Mouse (Mus musculus): ENCODE results near the gene Gm5741. TPM values are rescaled to one million over a fixed set of nuclear protein-coding genes. Genes with fewer than 3 reads are reported as not detected.
A peak's percentile ranks its signal among the peaks of the same experiment; 100 is the strongest.

Gene Gm5741
- polyA plus RNA-seq, 1 experiment: not detected

DNA sequence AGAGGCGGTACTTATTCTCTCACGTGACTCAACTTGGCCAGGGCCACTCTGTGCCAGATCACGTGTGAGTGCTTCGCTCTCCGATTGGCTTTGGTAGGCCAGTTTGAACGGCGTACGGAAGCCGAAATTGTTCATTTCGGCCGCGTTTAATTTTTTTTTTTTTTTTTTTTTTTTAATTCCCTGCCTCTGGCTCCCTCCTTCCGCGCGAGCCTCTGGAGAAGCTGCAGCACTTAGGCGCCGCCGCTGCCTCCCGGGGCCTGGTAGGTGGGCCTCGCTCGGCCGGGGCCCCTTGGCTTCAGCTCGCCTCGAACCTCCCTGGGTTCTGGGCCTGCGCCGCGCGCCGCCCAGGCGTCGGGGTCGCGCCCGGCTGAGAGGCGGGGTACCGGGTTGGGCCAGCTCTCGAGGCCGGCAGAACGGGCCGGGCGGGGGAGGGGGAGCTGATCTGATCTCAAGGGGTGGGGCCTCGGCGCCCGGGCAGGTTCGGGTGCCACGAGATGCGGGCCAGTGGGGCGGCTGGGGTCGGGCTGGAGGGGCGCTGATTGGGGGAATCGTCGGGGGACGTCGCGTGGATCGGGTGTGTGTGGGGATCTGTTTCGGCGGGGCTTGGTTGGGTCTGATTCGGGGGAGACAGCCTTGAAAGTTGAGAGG lies 30.9 kb downstream of the Gm5741 start, which contains the start of gene Tnpo2:
Gene Tnpo2 (plus strand): TSS at position 198 of the 648 bp plus-strand sequence.
- Histone ChIP-seq H3K27me3 (ENCODE audit: control insufficient read depth, insufficient read depth, low read length) (no peaks in the 10 kb centered on the region), H3K4me3 (ENCODE audit: control insufficient read depth, low read depth, low read length) (peak within 1 kb of the TSS; percentile 91), H3K36me3 (ENCODE audit: control insufficient read depth, insufficient read depth, low read length) (no peaks in the 10 kb centered on the region; the same call in 1 of the 2 replicates), H3K4me1 (ENCODE audit: control insufficient read depth, insufficient read depth, low read length) (peaks cover 13% of the 10 kb centered on the region), H3K27ac (ENCODE audit: control insufficient read depth, insufficient read depth, low read depth, low read length) (peak within 1 kb of the TSS; percentile 88)
- TF ChIP-seq POLR2A (IDR thresholded peaks at IDR 0.05; ENCODE audit: control insufficient read depth, low read depth, low read length) (peak; percentile 61), CTCF (IDR thresholded peaks at IDR 0.05; ENCODE audit: control insufficient read depth, insufficient read depth, insufficient replicate concordance, low read depth, low read length) (no peak)

DNA sequence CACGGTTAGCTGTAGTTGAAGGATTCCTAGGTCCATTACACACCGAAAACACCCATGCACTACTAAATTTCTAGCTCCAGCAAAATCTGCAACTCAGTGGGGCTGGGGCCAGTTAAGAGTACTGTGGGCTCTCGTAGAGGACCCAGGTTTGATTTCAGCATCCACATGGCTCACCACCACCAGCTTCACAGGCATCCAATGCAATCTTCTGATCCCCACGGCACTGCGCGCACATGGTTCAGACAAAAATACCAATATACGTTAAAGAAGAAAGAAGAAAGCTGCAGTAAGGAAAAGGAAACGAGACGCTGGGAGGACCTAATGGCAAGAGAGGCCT lies 31.4 kb downstream of the Gm5741 start:
- Histone ChIP-seq H3K27ac (ENCODE audit: control insufficient read depth, insufficient read depth, low read depth, low read length) (peak overlapping the region; percentile 61; the same call in 1 of the 2 replicates), H3K27me3 (ENCODE audit: control insufficient read depth, insufficient read depth, low read length) (no peaks in the 10 kb centered on the region), H3K4me1 (ENCODE audit: control insufficient read depth, insufficient read depth, low read length) (peaks cover 13% of the 10 kb centered on the region), H3K4me3 (ENCODE audit: control insufficient read depth, low read depth, low read length) (peak overlapping the region; percentile 91), H3K36me3 (ENCODE audit: control insufficient read depth, insufficient read depth, low read length) (no peaks in the 10 kb centered on the region; the same call in 1 of the 2 replicates)
- TF ChIP-seq CTCF (IDR thresholded peaks at IDR 0.05; ENCODE audit: control insufficient read depth, insufficient read depth, insufficient replicate concordance, low read depth, low read length) (no peak), POLR2A (IDR thresholded peaks at IDR 0.05; ENCODE audit: control insufficient read depth, low read depth, low read length) (no peak)

- Histone ChIP-seq H3K36me3 (ENCODE audit: control insufficient read depth, insufficient read depth, low read length) (no peaks in the 10 kb centered on the region), H3K27ac (ENCODE audit: control insufficient read depth, insufficient read depth, low read depth, low read length) (peak overlapping the region; percentile 61), H3K4me1 (ENCODE audit: control insufficient read depth, insufficient read depth, low read length) (peaks cover 13% of the 10 kb centered on the region), H3K27me3 (ENCODE audit: control insufficient read depth, insufficient read depth, low read length) (no peaks in the 10 kb centered on the region), H3K4me3 (ENCODE audit: control insufficient read depth, low read depth, low read length) (peak overlapping the region; percentile 12)
- no peak for TF ChIP-seq CTCF (IDR thresholded peaks at IDR 0.05; ENCODE audit: control insufficient read depth, insufficient read depth, insufficient replicate concordance, low read depth, low read length)
- TF ChIP-seq POLR2A (IDR thresholded peaks at IDR 0.05; ENCODE audit: control insufficient read depth, low read depth, low read length): no peak
These were observed 32.0 kb downstream of the Gm5741 start for GRCm38 (mm10) chr8:85035728-85036310.

GRCm38 (mm10) chr8:85035165-85035727 lies 32.5 kb downstream of the Gm5741 start:
- Histone ChIP-seq H3K27ac (ENCODE audit: control insufficient read depth, insufficient read depth, low read depth, low read length) (peak overlapping the region; percentile 61), H3K4me1 (ENCODE audit: control insufficient read depth, insufficient read depth, low read length) (peaks cover 13% of the 10 kb centered on the region), H3K4me3 (ENCODE audit: control insufficient read depth, low read depth, low read length) (peak overlapping the region; percentile 12), H3K27me3 (ENCODE audit: control insufficient read depth, insufficient read depth, low read length) (no peaks in the 10 kb centered on the region), H3K36me3 (ENCODE audit: control insufficient read depth, insufficient read depth, low read length) (no peaks in the 10 kb centered on the region)
- TF ChIP-seq POLR2A (IDR thresholded peaks at IDR 0.05; ENCODE audit: control insufficient read depth, low read depth, low read length) (no peak), CTCF (IDR thresholded peaks at IDR 0.05; ENCODE audit: control insufficient read depth, insufficient read depth, insufficient replicate concordance, low read depth, low read length) (no peak)

GRCm38 (mm10) chr8:85034764-85035163 lies 33.0 kb downstream of the Gm5741 start:
- Histone ChIP-seq H3K4me1 (ENCODE audit: control insufficient read depth, insufficient read depth, low read length) (peaks cover 13% of the 10 kb centered on the region), H3K4me3 (ENCODE audit: control insufficient read depth, low read depth, low read length) (no peak overlapping the region; the same call in 1 of the 2 replicates), H3K27me3 (ENCODE audit: control insufficient read depth, insufficient read depth, low read length) (no peaks in the 10 kb centered on the region), H3K36me3 (ENCODE audit: control insufficient read depth, insufficient read depth, low read length) (no peaks in the 10 kb centered on the region), H3K27ac (ENCODE audit: control insufficient read depth, insufficient read depth, low read depth, low read length) (no peak overlapping the region)
- no peak for TF ChIP-seq CTCF (IDR thresholded peaks at IDR 0.05; ENCODE audit: control insufficient read depth, insufficient read depth, insufficient replicate concordance, low read depth, low read length)
- no peak for TF ChIP-seq POLR2A (IDR thresholded peaks at IDR 0.05; ENCODE audit: control insufficient read depth, low read depth, low read length)

GRCm38 (mm10) chr8:85033867-85034266 lies 33.9 kb downstream of the Gm5741 start:
- no peaks in the 10 kb centered on the region for H3K36me3 ChIP-seq (ENCODE audit: control insufficient read depth, insufficient read depth, low read length)
- H3K4me3 ChIP-seq (ENCODE audit: control insufficient read depth, low read depth, low read length): no peak overlapping the region
- no peak overlapping the region for H3K27ac ChIP-seq (ENCODE audit: control insufficient read depth, insufficient read depth, low read depth, low read length)
- no peaks in the 10 kb centered on the region for H3K27me3 ChIP-seq (ENCODE audit: control insufficient read depth, insufficient read depth, low read length)
- TF ChIP-seq CTCF (IDR thresholded peaks at IDR 0.05; ENCODE audit: control insufficient read depth, insufficient read depth, insufficient replicate concordance, low read depth, low read length): no peak
- TF ChIP-seq POLR2A (IDR thresholded peaks at IDR 0.05; ENCODE audit: control insufficient read depth, low read depth, low read length): no peak
- H3K4me1 ChIP-seq (ENCODE audit: control insufficient read depth, insufficient read depth, low read length): peaks cover 15% of the 10 kb centered on the region

GRCm38 (mm10) chr8:85032622-85033311 lies 35.0 kb downstream of the Gm5741 start:
- no peak for TF ChIP-seq POLR2A (IDR thresholded peaks at IDR 0.05; ENCODE audit: control insufficient read depth, low read depth, low read length)
- TF ChIP-seq CTCF (IDR thresholded peaks at IDR 0.05; ENCODE audit: control insufficient read depth, insufficient read depth, insufficient replicate concordance, low read depth, low read length): no peak
- no peak overlapping the region for H3K27ac ChIP-seq (ENCODE audit: control insufficient read depth, insufficient read depth, low read depth, low read length)
- no peaks in the 10 kb centered on the region for H3K36me3 ChIP-seq (ENCODE audit: control insufficient read depth, insufficient read depth, low read length)
- no peak overlapping the region for H3K4me3 ChIP-seq (ENCODE audit: control insufficient read depth, low read depth, low read length)
- H3K27me3 ChIP-seq (ENCODE audit: control insufficient read depth, insufficient read depth, low read length): no peaks in the 10 kb centered on the region
- peaks cover 10% of the 10 kb centered on the region for H3K4me1 ChIP-seq (ENCODE audit: control insufficient read depth, insufficient read depth, low read length)
